Mouse (Mus musculus) gastrocnemius, adult 8-10 months (tissue): ENCODE data around the gene Golgb1. TPM values are rescaled to one million over a fixed set of nuclear protein-coding genes. Genes with fewer than 3 reads are reported as not detected.
"Not testable (repeated sequence)": the region's sequence is repeated elsewhere in the genome, so short reads cannot be mapped to it uniquely, and the experiment has no call there.

Source experiments
- DNase-seq, 2 experiments: peaks; one replicate each; pipeline ENCODE4 v3.0.0; 2022; ENCODE audit warnings: low spot score in 2 of 2
- total RNA-seq, 4 experiments: library from RNA; stranded (reverse); gene quantifications; 2 replicates each; pipeline ENCODE4 v1.2.4; 2022

Golgb1 gene
- 10 to 100 TPM; 27.1 to 32.0 (median 28.2) TPM for total RNA-seq

GRCm38 (mm10) chr16:36874583-36875275, at the start of gene Golgb1, which contains the start of gene Eaf2:
Gene Golgb1, plus strand, starts transcription at chr16:36875140.
Gene Eaf2, minus strand, starts transcription at chr16:36875003.
- DNase-seq, result peak; percentile 95 to 97

- no peak for DNase-seq
Observed at GRCm38 (mm10) chr16:36827611-36828053, 47.3 kb upstream of the Golgb1 start.

GRCm38 (mm10) chr16:36828054-36828786, 46.7 kb upstream of the Golgb1 start, which contains the start of gene Iqcb1:
Gene Iqcb1, plus strand, starts transcription at chr16:36828385.
- peak; percentile 59 to 64 for DNase-seq

- DNase-seq, result no peak
Observed at GRCm38 (mm10) chr16:36828820-36829219, 46.1 kb upstream of the Golgb1 start.

GRCm38 (mm10) chr16:36846894-36847293, 28.0 kb upstream of the Golgb1 start:
- DNase-seq, result not testable (repeated sequence)

- DNase-seq, result no peak
Observed at GRCm38 (mm10) chr16:36851202-36851601, 23.7 kb upstream of the Golgb1 start.

- no peak for DNase-seq
Observed at GRCm38 (mm10) chr16:36863585-36863984, 11.4 kb upstream of the Golgb1 start.

GRCm38 (mm10) chr16:36869442-36869841, 5.5 kb upstream of the Golgb1 start:
- no peak for DNase-seq

- DNase-seq, result peak; percentile 31 to 62
Observed at GRCm38 (mm10) chr16:36875276-36875851, 424 bp downstream of the Golgb1 start.

GRCm38 (mm10) chr16:36877316-36877715, 2.4 kb downstream of the Golgb1 start:
- DNase-seq, result no peak

GRCm38 (mm10) chr16:36882737-36883343, 7.9 kb downstream of the Golgb1 start:
- no peak for DNase-seq

- no peak for DNase-seq
Observed at GRCm38 (mm10) chr16:36884881-36885280, 9.9 kb downstream of the Golgb1 start.

- no peak for DNase-seq
Observed at GRCm38 (mm10) chr16:36885912-36886311, 11.0 kb downstream of the Golgb1 start.

GRCm38 (mm10) chr16:36887546-36887945, 12.6 kb downstream of the Golgb1 start:
- no peak for DNase-seq

- no peak for DNase-seq
Observed at GRCm38 (mm10) chr16:36890559-36890958, 15.6 kb downstream of the Golgb1 start.

GRCm38 (mm10) chr16:36891415-36891814, 16.5 kb downstream of the Golgb1 start:
- DNase-seq, result no peak

GRCm38 (mm10) chr16:36893317-36893716, 18.4 kb downstream of the Golgb1 start:
- no peak for DNase-seq

GRCm38 (mm10) chr16:36896712-36897111, 21.8 kb downstream of the Golgb1 start:
- no peak for DNase-seq

- no peak for DNase-seq
Observed at GRCm38 (mm10) chr16:36903156-36903555, 28.2 kb downstream of the Golgb1 start.

- DNase-seq, result no peak
Observed at GRCm38 (mm10) chr16:36911909-36912308, 37.0 kb downstream of the Golgb1 start.

GRCm38 (mm10) chr16:36912311-36912710, 37.4 kb downstream of the Golgb1 start:
- no peak for DNase-seq

- DNase-seq, result no peak
Observed at GRCm38 (mm10) chr16:36914195-36914594, 39.3 kb downstream of the Golgb1 start.
